Mouse (Mus musculus) mouse embryonic stem cell (cell line): ENCODE measurements at regions not wholly inside any gene's neighbourhood (a gene's known extent, or its start where the extent isn't known, plus 50 kb on each side); places are given as distances from the start of the nearest gene placed in this dataset.

Experiments used
- in situ Hi-C, 2 experiments: fragments of 300-500 bp; cut with MboI; formaldehyde crosslinking; loops; 1 replicate in 1 of 2; 3 replicates in 1 of 2; pipeline ENCODE4 v1.14.3; 2019 to 2020; ENCODE audit warnings: low sequenced_read_pairs in 2 of 2, low pct_unique_long_range_greater_than_20kb in 1 of 2, mixed read lengths in 1 of 2; ENCODE audit not compliant: unreplicated experiment in 1 of 2

GRCm38 (mm10) chr14:33765767-33766166, 157.6 kb upstream of the Gdf10 start:
- in situ Hi-C loops = no loop called here

DNA sequence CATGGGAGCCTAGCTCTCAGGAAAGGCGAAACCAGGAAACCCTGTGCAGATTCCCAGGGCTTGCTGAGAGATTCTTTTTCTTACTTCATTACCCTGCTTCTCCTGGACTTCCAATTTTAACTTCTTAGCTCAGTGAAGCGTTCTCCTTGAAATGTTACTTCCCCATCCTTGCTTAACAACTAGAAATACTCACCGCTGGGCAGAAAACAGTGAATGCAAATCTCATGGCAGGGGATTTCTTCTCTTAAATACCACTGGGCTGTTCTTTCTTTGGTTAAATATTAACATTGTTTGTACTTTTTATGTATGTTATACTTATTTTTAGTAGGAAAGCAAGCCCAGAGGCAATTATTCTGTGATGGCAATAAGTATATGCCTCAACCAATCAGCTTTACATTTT, 151.0 kb upstream of the Gdf10 start:
- in situ Hi-C loops = no loop called here

DNA sequence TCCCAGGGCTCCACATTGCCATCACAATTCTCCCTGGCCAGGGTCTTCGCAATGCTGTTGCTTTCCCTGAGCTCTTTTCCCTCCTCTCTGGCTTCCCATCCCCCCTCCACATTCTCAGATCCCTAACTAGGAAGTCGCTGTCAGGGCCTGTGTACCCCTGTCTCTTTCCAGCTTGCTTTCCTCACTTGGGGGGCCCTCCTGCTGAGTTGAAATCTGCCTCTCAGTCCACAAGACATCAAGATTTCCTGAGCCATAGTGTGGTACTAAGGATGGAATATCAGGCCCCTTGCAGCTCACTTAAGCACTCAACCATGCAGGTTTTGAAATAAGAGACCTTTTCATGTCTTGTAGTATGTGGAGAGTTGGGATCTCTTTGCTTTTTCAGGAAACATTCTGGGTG, 133.8 kb upstream of the Gdf10 start:
- in situ Hi-C loops = no loop called here

DNA sequence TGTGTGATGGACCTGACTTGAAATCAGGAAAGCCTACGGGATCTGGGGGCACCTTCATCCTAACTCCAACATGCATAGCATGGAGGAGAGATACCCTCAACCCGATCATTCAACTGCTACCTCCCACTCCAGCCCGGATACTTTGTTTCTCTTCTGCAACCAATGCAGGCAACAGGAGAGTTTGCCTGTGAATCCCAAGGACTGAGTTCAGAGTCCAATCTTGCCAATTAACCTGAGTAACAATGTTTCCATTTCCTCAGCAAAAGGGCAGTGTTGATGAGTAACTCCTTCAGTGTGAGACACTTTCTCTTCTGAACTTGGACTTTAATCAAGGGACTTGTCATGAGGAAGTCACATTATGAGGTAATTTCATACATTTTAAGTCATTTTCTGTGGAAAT, 129.1 kb upstream of the Gdf10 start:
- in situ Hi-C loops = no loop called here

GRCm38 (mm10) chr14:33797551-33798303, 125.7 kb upstream of the Gdf10 start:
- in situ Hi-C loops = no loop called here

DNA sequence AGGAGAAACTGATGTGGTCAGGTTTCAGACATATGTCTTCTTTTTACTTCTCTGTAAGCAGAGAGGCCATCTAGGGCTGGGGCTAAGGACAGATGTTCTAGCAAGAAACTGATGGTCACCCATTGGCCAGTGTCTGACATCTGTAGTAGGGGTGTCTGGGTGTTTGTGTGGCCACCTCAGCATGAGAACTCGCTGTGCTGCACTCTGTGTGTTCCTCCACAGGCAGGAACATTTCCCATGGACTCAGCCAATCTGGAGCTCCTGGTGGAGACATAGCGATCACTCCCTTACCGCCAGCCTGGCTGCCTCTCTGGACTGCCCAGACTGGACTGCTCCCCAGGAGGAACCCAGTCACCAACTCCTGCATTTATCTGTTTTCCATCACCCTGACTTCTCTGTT, 119.1 kb upstream of the Gdf10 start:
- in situ Hi-C loops = no loop called here

- in situ Hi-C loops = no loop called here
Observed at GRCm38 (mm10) chr14:33804721-33805120, 118.7 kb upstream of the Gdf10 start.

DNA sequence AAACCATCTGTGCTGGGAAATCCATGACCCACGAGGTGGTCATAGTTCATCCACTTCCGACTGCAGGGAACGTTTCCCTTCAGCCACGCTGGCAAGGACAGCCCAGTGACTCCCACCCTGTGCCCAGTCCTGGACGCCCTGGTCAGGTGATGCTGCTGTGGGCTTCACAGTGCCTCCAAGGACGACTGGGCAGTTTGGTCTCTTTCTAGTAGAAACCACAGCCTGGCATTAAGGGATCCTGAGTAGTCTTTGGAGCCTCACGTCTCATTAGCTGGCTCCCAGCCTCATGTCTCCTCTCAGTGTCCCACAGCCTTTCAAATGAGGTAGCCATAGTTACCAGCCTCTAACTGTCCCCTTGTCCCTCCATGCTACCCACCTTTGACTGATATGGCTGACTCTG, 116.2 kb upstream of the Gdf10 start:
- in situ Hi-C loops = no loop called here

GRCm38 (mm10) chr14:33808593-33809265, 114.7 kb upstream of the Gdf10 start:
- in situ Hi-C loops = no loop called here

- in situ Hi-C loops = no loop called here
Observed at GRCm38 (mm10) chr14:33810584-33810983, 112.8 kb upstream of the Gdf10 start.

DNA sequence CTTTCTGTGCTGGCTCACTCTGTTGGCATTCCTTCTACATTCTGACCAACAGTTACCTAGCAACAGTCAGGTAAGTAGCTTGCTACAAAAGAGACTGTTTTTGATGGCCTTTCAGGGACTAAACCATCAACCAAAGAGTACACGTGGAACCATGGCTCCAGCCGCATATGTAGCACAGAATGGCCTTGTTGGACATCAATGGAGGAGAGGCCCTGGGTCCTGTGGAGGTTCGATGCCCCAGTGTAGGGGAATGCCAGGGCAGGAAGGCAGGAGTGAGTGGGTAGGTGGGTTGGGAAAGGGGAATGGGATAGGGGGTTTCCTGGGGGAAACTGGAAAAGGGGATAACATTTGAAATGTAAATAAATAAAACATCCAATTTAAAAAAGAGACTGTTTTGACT, 112.1 kb upstream of the Gdf10 start:
- in situ Hi-C loops = no loop called here

DNA sequence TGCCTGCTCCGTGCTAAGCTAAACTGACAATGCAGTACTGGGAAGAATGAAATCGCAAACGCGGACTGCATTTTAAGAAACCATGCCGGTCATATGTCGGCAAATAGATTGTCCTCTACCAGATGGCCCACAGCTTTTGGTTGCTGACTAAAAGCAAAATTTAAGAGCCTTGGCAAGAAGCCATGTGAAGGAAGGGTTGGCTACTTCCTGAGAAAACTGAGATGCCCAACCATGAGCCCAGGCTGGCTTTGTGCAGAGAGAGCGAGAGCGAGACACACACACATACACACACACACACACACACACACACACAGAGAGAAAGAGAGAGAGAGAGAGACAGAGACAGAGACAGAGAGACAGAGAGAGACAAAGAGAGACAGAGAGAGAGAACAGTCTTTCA, 111.1 kb upstream of the Gdf10 start:
- in situ Hi-C loops = no loop called here

GRCm38 (mm10) chr14:33812772-33813171, 110.6 kb upstream of the Gdf10 start:
- in situ Hi-C loops = no loop called here

- in situ Hi-C loops = no loop called here
Observed at GRCm38 (mm10) chr14:33813274-33813673, 110.1 kb upstream of the Gdf10 start.

DNA sequence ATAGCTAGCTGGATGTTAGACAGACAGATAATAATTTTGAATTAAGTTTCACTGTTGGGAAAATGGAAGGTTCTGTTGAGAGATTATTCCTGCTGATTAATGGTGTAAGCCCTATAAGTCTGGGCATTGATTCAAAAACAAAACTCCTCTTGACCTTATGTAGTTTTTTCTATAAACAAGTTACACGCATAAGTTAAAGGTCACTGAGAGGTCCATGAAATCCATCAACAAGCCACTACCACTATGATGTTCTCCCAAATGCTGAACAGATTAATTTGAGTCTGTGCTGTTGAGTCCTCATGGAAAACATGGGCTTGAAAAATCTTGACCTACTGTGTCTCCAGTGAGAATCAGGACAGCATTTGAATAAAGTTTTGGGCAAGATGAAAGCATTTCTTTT, 109.3 kb upstream of the Gdf10 start:
- in situ Hi-C loops = no loop called here

GRCm38 (mm10) chr14:33814599-33814998, 108.8 kb upstream of the Gdf10 start:
- in situ Hi-C loops = no loop called here

- in situ Hi-C loops = no loop called here
Observed at GRCm38 (mm10) chr14:33820541-33821260, 102.7 kb upstream of the Gdf10 start.

DNA sequence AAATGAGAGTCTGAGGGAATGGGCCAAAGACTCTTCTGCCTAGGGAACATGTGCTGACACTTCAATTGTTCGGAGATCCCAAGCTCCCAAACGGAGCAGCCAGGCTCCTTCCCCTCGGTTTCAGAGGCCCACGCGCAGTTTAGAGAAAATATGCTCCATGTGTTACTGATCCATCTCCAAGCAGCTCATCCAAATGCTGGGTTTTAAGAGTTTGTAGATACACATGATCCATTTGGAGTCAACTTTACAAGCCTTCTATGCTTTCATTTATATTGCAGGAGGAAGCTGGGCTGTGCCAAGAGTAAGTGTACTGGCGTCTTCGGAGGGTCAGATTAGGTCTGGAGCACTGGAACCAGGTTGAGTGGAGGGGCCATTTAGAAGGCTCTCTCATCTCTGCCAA, 102.0 kb upstream of the Gdf10 start:
- in situ Hi-C loops = no loop called here

DNA sequence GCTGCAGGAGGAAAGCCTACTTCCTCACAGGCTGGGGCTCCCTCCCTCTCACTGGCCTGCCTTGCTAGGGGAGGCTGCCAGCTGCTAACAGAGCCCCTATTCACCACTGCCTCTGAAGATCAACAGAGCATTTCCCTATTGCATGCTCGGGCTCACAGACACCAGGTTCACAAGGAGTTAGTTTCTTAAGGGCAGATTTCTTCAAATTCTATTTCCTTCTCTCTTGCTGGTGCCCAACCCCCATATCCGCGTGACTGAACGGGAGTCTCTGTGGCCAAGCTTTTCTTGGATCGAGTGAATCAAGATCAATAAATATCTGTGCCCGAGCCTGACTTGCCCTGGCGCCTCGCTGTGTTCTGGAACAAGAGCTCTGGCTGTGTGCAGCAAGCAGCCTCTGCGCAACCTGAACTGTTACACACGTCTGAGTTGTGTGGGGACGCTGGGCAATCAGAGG, 98.9 kb upstream of the Gdf10 start:
- in situ Hi-C loops = no loop called here
